Mouse (Mus musculus): ENCODE measurements at regions not wholly inside any gene's neighbourhood (a gene's known extent, or its start where the extent isn't known, plus 50 kb on each side); places are given as distances from the start of the nearest gene placed in this dataset.

DNA sequence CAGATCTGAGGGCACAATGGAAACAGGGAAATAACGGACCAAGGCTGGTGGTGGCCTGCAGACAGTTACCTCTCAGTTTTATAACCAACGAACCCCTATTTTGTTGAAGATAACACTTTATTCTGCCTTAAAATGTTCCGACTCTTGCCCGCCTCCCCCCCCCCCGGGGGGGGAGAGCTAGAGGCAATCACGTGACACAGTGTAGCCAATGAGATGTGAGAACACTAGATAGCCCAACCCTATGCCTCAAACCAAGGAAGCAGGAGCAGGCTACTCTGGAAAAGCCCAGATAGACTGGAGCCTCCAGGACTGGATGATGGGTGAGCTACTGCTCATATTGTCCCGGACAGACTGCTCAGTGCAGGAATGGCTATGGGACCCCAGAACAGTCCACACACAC lies 272.9 kb downstream of the Ptpru start:
- ATAC-seq (ENCODE audit: low TSS enrichment), result no peak

GRCm38 (mm10) chr4:131567241-131567640 lies 270.8 kb downstream of the Ptpru start:
- ATAC-seq (ENCODE audit: low TSS enrichment), result no peak

- no peak for ATAC-seq (ENCODE audit: low TSS enrichment)
Observed at GRCm38 (mm10) chr4:131569156-131569555, 268.9 kb downstream of the Ptpru start.

DNA sequence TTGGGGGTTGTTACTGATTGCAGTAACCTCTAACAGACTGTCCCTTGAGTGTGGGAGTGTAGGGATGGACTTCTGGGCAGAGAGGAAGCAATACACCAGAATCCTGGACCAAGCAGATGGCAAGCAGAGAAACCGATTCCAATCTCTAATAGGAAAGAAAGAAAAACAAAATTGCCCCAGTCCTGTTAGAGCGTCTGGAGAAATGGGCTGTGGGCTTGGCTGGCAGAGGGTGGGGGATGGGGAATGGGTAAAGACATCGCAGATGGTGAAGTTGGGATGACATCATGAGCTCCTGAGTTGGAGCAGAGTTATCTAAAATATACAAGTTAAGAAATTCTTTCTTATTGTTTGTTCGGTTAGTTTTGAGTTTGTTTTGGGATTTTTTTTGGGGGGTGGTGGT lies 260.5 kb downstream of the Ptpru start:
- no peak for ATAC-seq (ENCODE audit: low TSS enrichment)

DNA sequence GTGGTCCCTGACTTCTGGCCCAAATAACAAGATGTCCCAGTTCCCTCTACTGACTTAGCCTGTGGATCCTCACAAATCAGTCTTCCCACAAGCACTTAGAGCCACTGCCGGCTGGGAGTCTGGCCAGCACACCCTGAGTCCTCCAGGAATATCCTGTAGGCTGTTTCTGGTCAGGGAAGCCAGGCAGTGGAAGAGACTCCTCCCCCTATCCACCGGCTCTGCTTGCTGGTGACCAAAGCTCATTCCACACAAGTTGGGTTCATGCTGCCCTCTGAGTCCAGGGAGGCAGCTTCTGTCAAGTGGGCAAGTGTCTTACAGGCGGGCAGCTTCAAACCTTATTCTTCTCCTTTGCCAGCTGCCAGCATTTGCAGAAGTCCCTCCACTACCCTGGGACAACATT lies 252.1 kb downstream of the Ptpru start:
- no peak for ATAC-seq (ENCODE audit: low TSS enrichment)

- ATAC-seq (ENCODE audit: low TSS enrichment), result no peak
Observed at GRCm38 (mm10) chr4:131587536-131587935, 250.6 kb downstream of the Ptpru start.

DNA sequence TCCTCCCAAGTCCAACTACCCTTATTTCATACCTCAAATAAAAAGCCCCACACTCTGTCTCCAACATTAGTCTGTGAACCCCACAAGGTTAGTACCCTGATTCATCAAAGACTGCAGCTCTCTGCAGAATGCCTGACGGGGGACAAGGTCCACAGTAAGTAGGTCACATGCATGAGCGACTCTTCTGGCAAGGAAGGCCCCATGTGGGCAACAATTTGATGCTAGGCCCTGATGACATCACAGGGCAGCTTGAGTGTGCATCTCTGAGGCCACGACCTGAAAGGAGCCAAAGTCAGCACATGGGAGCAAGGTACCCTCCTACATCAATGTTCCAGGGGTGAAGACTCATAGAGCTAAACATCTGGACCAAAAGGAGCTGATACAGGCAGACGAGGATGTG lies 248.0 kb downstream of the Ptpru start:
- ATAC-seq (ENCODE audit: low TSS enrichment), result no peak

DNA sequence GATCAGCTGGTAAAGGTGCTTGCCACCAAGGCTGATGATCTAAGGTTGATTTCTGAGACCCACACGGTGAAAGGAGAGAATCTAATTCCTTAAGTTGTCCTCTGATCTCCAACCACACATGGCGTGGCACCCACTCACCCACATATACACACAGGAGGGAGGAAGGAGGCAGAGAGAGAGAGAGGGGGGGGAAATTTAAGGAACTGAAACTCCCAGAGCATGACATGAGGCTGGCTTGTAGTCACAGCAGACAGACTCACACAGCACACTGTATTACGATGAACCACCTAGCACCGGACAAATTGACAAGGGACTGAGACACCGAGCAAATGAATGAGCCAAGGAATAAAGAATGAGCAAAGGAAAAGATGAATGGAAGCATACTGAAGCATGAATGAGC lies 246.6 kb downstream of the Ptpru start:
- no peak for ATAC-seq (ENCODE audit: low TSS enrichment)

DNA sequence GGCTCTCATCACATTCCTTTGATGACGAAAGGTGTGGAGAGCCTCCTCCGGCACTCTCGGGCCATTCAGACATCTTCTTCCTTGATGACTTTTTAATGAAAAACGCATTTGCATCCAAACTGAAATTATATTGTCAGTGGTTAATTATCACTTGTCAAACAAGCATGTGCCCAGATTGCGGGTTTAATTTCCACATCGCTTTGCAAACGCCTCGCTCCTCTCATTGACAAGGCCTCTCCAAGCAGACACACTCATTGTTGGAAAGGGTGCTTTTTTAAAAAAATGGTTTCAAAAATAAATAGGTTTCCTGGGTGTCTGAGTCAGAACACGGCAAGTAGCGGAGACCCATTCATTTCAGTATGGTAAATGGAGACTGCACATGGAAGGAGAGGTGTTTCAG lies 240.1 kb downstream of the Ptpru start:
- no peak for ATAC-seq (ENCODE audit: low TSS enrichment)

- peak; percentile 57 for ATAC-seq (ENCODE audit: low TSS enrichment)
Observed at GRCm38 (mm10) chr4:131614434-131614833, 223.7 kb downstream of the Ptpru start.

- no peak for ATAC-seq (ENCODE audit: low TSS enrichment)
Observed at GRCm38 (mm10) chr4:131615587-131615986, 222.5 kb downstream of the Ptpru start.

GRCm38 (mm10) chr4:131638105-131638504 lies 200.0 kb downstream of the Ptpru start:
- ATAC-seq (ENCODE audit: low TSS enrichment), result no peak

- ATAC-seq (ENCODE audit: low TSS enrichment), result no peak
Observed at GRCm38 (mm10) chr4:131656034-131656433, 182.1 kb downstream of the Ptpru start.

- ATAC-seq (ENCODE audit: low TSS enrichment), result no peak
Observed at GRCm38 (mm10) chr4:131657922-131658321, 180.2 kb downstream of the Ptpru start.

- no peak for ATAC-seq (ENCODE audit: low TSS enrichment)
Observed at GRCm38 (mm10) chr4:131660931-131661330, 177.2 kb downstream of the Ptpru start.

DNA sequence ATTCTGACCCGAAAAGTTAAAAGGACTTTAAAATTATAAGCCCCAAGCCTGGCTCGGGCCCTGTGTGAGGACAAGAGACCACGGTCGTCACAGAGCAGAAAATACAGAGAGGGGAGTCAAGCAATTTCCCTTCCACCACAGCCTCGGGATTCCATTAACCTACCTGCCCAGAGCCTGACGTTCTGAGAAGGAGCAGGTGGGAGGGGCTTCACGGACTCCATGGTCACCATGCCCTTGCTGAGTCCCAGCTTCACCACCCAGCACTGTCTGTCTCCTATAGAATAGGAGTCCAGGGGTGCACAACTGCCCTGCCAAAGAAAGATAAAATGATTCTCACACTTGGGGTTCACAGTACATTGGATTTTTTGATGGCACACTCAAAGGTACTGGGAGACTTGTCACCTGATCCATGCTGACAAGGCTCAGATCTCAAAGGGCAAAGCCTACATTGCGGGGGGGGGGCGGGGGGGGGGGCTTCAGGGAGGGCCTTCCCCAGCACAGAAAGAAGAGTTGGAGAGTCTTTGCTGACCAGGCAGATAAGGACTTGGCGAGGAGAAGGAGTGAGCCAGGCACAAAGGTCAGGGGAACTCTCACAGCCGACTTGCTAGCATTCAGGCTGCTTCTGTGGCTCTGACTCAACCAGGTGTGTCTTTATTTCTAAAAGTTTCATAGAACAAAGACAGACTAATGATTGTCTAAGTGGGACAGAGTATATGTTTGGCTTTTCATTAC lies 166.1 kb downstream of the Ptpru start:
- no peak for ATAC-seq (ENCODE audit: low TSS enrichment)

DNA sequence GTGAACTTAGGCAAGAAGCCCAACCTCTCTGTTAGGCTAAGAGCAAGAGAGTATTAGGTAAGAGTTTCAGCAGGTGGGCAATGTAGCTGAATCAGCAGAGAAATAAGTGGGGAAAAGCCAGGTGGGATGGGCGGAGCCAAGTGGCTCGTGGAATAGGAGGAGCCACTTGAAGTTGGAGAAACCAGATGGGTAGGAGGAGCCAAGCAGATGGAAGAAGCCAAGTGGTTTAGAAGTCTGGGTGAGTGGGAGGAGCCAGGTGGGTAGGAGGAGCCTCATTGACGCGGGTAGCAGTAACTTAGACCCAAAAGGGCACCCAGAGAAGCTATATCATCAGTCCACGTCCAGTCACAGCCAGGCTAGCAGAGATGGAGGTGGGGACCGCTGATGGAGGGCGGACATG lies 160.1 kb downstream of the Ptpru start:
- no peak for ATAC-seq (ENCODE audit: low TSS enrichment)

DNA sequence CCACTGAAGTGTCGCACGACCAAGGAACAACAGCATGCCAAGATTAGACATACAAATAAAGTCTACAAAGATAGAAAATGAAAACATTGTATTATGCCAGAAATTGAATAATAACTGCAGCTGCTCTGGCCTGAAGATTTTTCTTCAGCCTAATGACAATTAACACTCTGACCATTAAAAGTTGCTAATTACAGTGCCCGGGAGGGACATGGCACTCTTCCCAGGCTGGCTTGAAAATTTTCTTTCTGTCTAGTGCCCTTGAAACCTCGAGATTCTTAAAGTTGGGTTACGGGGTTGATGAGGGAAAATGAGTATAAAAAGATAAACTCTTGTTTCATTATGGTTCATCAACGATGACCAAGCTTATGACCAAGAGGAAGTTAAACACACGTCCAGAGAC lies 154.9 kb downstream of the Ptpru start:
- ATAC-seq (ENCODE audit: low TSS enrichment), result no peak

GRCm38 (mm10) chr4:131685544-131685943 lies 152.5 kb downstream of the Ptpru start:
- no peak for ATAC-seq (ENCODE audit: low TSS enrichment)

GRCm38 (mm10) chr4:131694232-131694631 lies 143.9 kb downstream of the Ptpru start:
- ATAC-seq (ENCODE audit: low TSS enrichment), result no peak

GRCm38 (mm10) chr4:131695941-131696912 lies 141.9 kb downstream of the Ptpru start:
- peak; percentile 77 for ATAC-seq (ENCODE audit: low TSS enrichment)

Data from frontal cortex, adult (tissue).